Mouse (Mus musculus): ENCODE data around the gene Dgkz. TPM values are rescaled to one million over a fixed set of nuclear protein-coding genes. Genes with fewer than 3 reads are reported as not detected.

Gene Dgkz
- polyA plus RNA-seq, 1 experiment: 47.1 TPM

GRCm38 (mm10) chr2:91922586-91923414, 52.9 kb downstream of the Dgkz start:
- no peak for TF ChIP-seq MAX (IDR thresholded peaks at IDR 0.05)
- no peak for TF ChIP-seq CTCF (IDR thresholded peaks at IDR 0.05; ENCODE audit: control insufficient read depth, insufficient read depth, insufficient read length)
- no peak for TF ChIP-seq USF1 (IDR thresholded peaks at IDR 0.05; ENCODE audit: low read depth)
- TF ChIP-seq MYOD1 (IDR thresholded peaks at IDR 0.05; ENCODE audit: control insufficient read depth, insufficient read length, low read depth): no peak
- no peak for TF ChIP-seq CEBPB (IDR thresholded peaks at IDR 0.05; ENCODE audit: low read depth)
- no peak for TF ChIP-seq MYOG (IDR thresholded peaks at IDR 0.05; ENCODE audit: control insufficient read depth, extremely low read depth, insufficient read length)
- TF ChIP-seq FOSL1 (IDR thresholded peaks at IDR 0.05; ENCODE audit: insufficient read depth, low read length, poor library complexity, severe bottlenecking): no peak
- Histone ChIP-seq H3K4me3 (ENCODE audit: insufficient read depth, poor library complexity, severe bottlenecking) (no peak overlapping the region), H3K79me3 (ENCODE audit: low read depth) (no peaks in the 10 kb centered on the region), H3ac (ENCODE audit: control insufficient read depth, insufficient read length, low read depth) (no peak overlapping the region), H3K36me3 (ENCODE audit: control insufficient read depth, insufficient read depth) (peaks cover 5% of the 10 kb centered on the region), H3K27me3 (ENCODE audit: control insufficient read depth, insufficient read depth, insufficient read length) (peaks cover 16% of the 10 kb centered on the region), H3K79me2 (ENCODE audit: control insufficient read depth, insufficient read depth) (no peaks in the 10 kb centered on the region)

- TF ChIP-seq FOSL1 (IDR thresholded peaks at IDR 0.05; ENCODE audit: insufficient read depth, low read length, poor library complexity, severe bottlenecking) (no peak), MAX (IDR thresholded peaks at IDR 0.05) (no peak), USF1 (IDR thresholded peaks at IDR 0.05; ENCODE audit: low read depth) (no peak), CTCF (IDR thresholded peaks at IDR 0.05; ENCODE audit: control insufficient read depth, insufficient read depth, insufficient read length) (peak; percentile 48), CEBPB (IDR thresholded peaks at IDR 0.05; ENCODE audit: low read depth) (no peak), MYOD1 (IDR thresholded peaks at IDR 0.05; ENCODE audit: control insufficient read depth, insufficient read length, low read depth) (no peak)
- Histone ChIP-seq H3K27me3 (ENCODE audit: control insufficient read depth, insufficient read depth, insufficient read length) (peaks cover 16% of the 10 kb centered on the region), H3K4me3 (ENCODE audit: insufficient read depth, poor library complexity, severe bottlenecking) (peak overlapping the region; percentile 18)
These were observed 53.7 kb downstream of the Dgkz start for GRCm38 (mm10) chr2:91921790-91922570.

GRCm38 (mm10) chr2:91921181-91921789, 54.4 kb downstream of the Dgkz start:
- Histone ChIP-seq H3K4me3 (ENCODE audit: insufficient read depth, poor library complexity, severe bottlenecking) (peak overlapping the region; percentile 18), H3K36me3 (ENCODE audit: control insufficient read depth, insufficient read depth) (peaks cover 5% of the 10 kb centered on the region), H3ac (ENCODE audit: control insufficient read depth, insufficient read length, low read depth) (no peak overlapping the region), H3K79me3 (ENCODE audit: low read depth) (no peaks in the 10 kb centered on the region), H3K27me3 (ENCODE audit: control insufficient read depth, insufficient read depth, insufficient read length) (peaks cover 16% of the 10 kb centered on the region), H3K79me2 (ENCODE audit: control insufficient read depth, insufficient read depth) (no peaks in the 10 kb centered on the region)
- TF ChIP-seq MYOG (IDR thresholded peaks at IDR 0.05; ENCODE audit: control insufficient read depth, extremely low read depth, insufficient read length) (no peak), FOSL1 (IDR thresholded peaks at IDR 0.05; ENCODE audit: insufficient read depth, low read length, poor library complexity, severe bottlenecking) (no peak), CTCF (IDR thresholded peaks at IDR 0.05; ENCODE audit: control insufficient read depth, insufficient read depth, insufficient read length) (no peak), CEBPB (IDR thresholded peaks at IDR 0.05; ENCODE audit: low read depth) (no peak), MAX (IDR thresholded peaks at IDR 0.05) (no peak), MYOD1 (IDR thresholded peaks at IDR 0.05; ENCODE audit: control insufficient read depth, insufficient read length, low read depth) (no peak), USF1 (IDR thresholded peaks at IDR 0.05; ENCODE audit: low read depth) (no peak)

More at GRCm38 (mm10) chr2:91921790-91922570, 53.7 kb downstream of the Dgkz start:
- Histone ChIP-seq H3K79me3 (ENCODE audit: low read depth) (no peaks in the 10 kb centered on the region), H3K79me2 (ENCODE audit: control insufficient read depth, insufficient read depth) (no peaks in the 10 kb centered on the region), H3ac (ENCODE audit: control insufficient read depth, insufficient read length, low read depth) (peak overlapping the region; percentile 2), H3K36me3 (ENCODE audit: control insufficient read depth, insufficient read depth) (peaks cover 5% of the 10 kb centered on the region)

- TF ChIP-seq MYOD1 (IDR thresholded peaks at IDR 0.05; ENCODE audit: control insufficient read depth, insufficient read length, low read depth) (no peak), CTCF (IDR thresholded peaks at IDR 0.05; ENCODE audit: control insufficient read depth, insufficient read depth, insufficient read length) (no peak), USF1 (IDR thresholded peaks at IDR 0.05; ENCODE audit: low read depth) (no peak), CEBPB (IDR thresholded peaks at IDR 0.05; ENCODE audit: low read depth) (no peak), FOSL1 (IDR thresholded peaks at IDR 0.05; ENCODE audit: insufficient read depth, low read length, poor library complexity, severe bottlenecking) (no peak), MYOG (IDR thresholded peaks at IDR 0.05; ENCODE audit: control insufficient read depth, extremely low read depth, insufficient read length) (no peak), MAX (IDR thresholded peaks at IDR 0.05) (no peak)
- peaks cover 10% of the 10 kb centered on the region for H3K36me3 ChIP-seq (ENCODE audit: control insufficient read depth, insufficient read depth)
- no peak overlapping the region for H3K4me3 ChIP-seq (ENCODE audit: insufficient read depth, poor library complexity, severe bottlenecking)
- peaks cover 16% of the 10 kb centered on the region for H3K27me3 ChIP-seq (ENCODE audit: control insufficient read depth, insufficient read depth, insufficient read length)
- H3K79me2 ChIP-seq (ENCODE audit: control insufficient read depth, insufficient read depth): no peaks in the 10 kb centered on the region
- no peaks in the 10 kb centered on the region for H3K79me3 ChIP-seq (ENCODE audit: low read depth)
- H3ac ChIP-seq (ENCODE audit: control insufficient read depth, insufficient read length, low read depth): no peak overlapping the region
These were observed 55.5 kb downstream of the Dgkz start for GRCm38 (mm10) chr2:91920130-91920529.

- TF ChIP-seq CTCF (IDR thresholded peaks at IDR 0.05; ENCODE audit: control insufficient read depth, insufficient read depth, insufficient read length) (no peak), MYOG (IDR thresholded peaks at IDR 0.05; ENCODE audit: control insufficient read depth, extremely low read depth, insufficient read length) (no peak), MAX (IDR thresholded peaks at IDR 0.05) (no peak), USF1 (IDR thresholded peaks at IDR 0.05; ENCODE audit: low read depth) (no peak)
- H3K79me3 ChIP-seq (ENCODE audit: low read depth): no peaks in the 10 kb centered on the region
- no peaks in the 10 kb centered on the region for H3K27me3 ChIP-seq (ENCODE audit: control insufficient read depth, insufficient read depth, insufficient read length)
- no peak overlapping the region for H3K4me3 ChIP-seq (ENCODE audit: insufficient read depth, poor library complexity, severe bottlenecking)
- H3K36me3 ChIP-seq (ENCODE audit: control insufficient read depth, insufficient read depth): peaks cover 27% of the 10 kb centered on the region
- H3ac ChIP-seq (ENCODE audit: control insufficient read depth, insufficient read length, low read depth): no peak overlapping the region
- H3K79me2 ChIP-seq (ENCODE audit: control insufficient read depth, insufficient read depth): no peaks in the 10 kb centered on the region
These were observed 58.6 kb downstream of the Dgkz start for GRCm38 (mm10) chr2:91917096-91917495.

Measured in C2C12 (cell line).